Mouse (Mus musculus): ENCODE measurements around the gene Ltbp3. TPM values are rescaled to one million over a fixed set of nuclear protein-coding genes. Genes with fewer than 3 reads are reported as not detected.
A peak's percentile ranks its signal among the peaks of the same experiment; 100 is the strongest.

Ltbp3 gene
- polyA plus RNA-seq, 1 experiment, result not detected

DNA sequence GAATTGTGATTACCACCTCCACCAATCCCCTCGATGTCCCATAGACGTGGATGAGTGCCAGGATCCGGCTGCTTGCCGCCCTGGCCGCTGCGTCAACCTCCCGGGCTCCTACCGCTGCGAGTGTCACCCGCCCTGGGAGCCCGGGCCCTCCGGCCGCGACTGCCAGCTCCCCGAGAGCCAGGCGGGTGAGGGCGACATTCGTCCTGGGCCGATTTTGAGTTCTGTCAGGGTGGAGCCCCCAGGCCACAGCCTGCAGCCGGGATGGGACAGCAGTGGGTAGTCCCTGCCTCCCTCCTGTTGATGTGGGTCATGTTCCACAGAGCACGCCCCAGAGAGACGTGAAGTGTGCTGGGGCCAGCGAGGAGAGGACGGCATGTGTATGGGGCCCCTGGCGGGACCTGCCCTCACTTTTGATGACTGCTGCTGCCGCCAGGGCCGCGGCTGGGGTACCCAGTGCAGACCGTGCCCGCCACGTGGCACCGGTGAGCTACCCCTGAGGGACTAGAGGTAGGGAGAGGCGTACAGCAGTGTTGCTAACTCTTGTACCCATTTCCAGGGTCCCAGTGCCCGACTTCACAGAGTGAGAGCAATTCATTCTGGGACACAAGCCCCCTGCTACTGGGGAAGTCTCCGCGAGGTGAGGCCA is 16.4 kb downstream of the Ltbp3 start:
- TF ChIP-seq CTCF (IDR thresholded peaks at IDR 0.05; ENCODE audit: insufficient read depth, low read depth, low read length) (no peak), POLR2A (IDR thresholded peaks at IDR 0.05; ENCODE audit: insufficient read depth, low read depth, low read length) (no peak)
- 37% methylated on average over 36 of the region's 36 CpGs for WGBS
- no peak overlapping the region for H3K27ac ChIP-seq (ENCODE audit: insufficient read depth, low read depth, low read length)
- no peak overlapping the region for H3K4me3 ChIP-seq (ENCODE audit: insufficient read depth, low read depth, low read length)
- H3K4me1 ChIP-seq (ENCODE audit: control insufficient read depth, insufficient read depth, low read length), result peaks cover 19% of the 10 kb centered on the region

- no peak overlapping the region for H3K4me3 ChIP-seq (ENCODE audit: insufficient read depth, low read depth, low read length)
- WGBS, result 86% methylated on average over 14 of the region's 14 CpGs
- H3K27ac ChIP-seq (ENCODE audit: insufficient read depth, low read depth, low read length), result no peak overlapping the region
- TF ChIP-seq POLR2A (IDR thresholded peaks at IDR 0.05; ENCODE audit: insufficient read depth, low read depth, low read length), result no peak
- TF ChIP-seq CTCF (IDR thresholded peaks at IDR 0.05; ENCODE audit: insufficient read depth, low read depth, low read length), result no peak
- peaks cover 19% of the 10 kb centered on the region for H3K4me1 ChIP-seq (ENCODE audit: control insufficient read depth, insufficient read depth, low read length)
Observed at GRCm38 (mm10) chr19:5758878-5759403, 18.2 kb downstream of the Ltbp3 start.

- Histone ChIP-seq H3K4me3 (ENCODE audit: insufficient read depth, low read depth, low read length) (no peak overlapping the region), H3K4me1 (ENCODE audit: control insufficient read depth, insufficient read depth, low read length) (no peaks in the 10 kb centered on the region), H3K27ac (ENCODE audit: insufficient read depth, low read depth, low read length) (no peak overlapping the region)
- 88% methylated on average over 6 of the region's 6 CpGs for WGBS
- TF ChIP-seq CTCF (IDR thresholded peaks at IDR 0.05; ENCODE audit: insufficient read depth, low read depth, low read length), result no peak
- TF ChIP-seq POLR2A (IDR thresholded peaks at IDR 0.05; ENCODE audit: insufficient read depth, low read depth, low read length), result no peak
Observed at GRCm38 (mm10) chr19:5763163-5763562, 22.5 kb downstream of the Ltbp3 start.

DNA sequence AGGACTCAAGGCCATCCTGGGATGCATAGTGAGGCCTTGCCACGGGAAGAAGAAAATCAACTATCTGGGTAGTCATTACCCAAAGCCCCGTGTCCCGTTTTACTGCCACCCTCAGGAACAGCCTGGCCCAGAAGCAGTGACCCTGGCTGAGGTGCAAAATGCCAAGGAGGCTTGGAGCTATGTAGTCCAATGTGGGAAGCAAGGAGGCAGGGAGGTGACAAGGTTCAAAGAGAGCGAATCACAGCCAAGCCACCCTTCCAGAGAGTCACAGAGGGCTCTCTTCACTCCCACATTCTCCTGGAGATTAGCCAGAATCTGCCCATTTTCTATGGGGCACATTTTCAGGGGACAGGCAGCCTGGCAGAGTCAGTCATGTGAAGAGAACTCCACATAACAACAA is 26.6 kb downstream of the Ltbp3 start:
- no peak overlapping the region for H3K4me3 ChIP-seq (ENCODE audit: insufficient read depth, low read depth, low read length)
- WGBS, result 63% methylated on average over 4 of the region's 4 CpGs
- H3K27ac ChIP-seq (ENCODE audit: insufficient read depth, low read depth, low read length), result no peak overlapping the region
- peaks cover 15% of the 10 kb centered on the region for H3K4me1 ChIP-seq (ENCODE audit: control insufficient read depth, insufficient read depth, low read length)
- TF ChIP-seq CTCF (IDR thresholded peaks at IDR 0.05; ENCODE audit: insufficient read depth, low read depth, low read length), result no peak

GRCm38 (mm10) chr19:5770311-5770710 is 29.6 kb downstream of the Ltbp3 start:
- Histone ChIP-seq H3K4me3 (ENCODE audit: insufficient read depth, low read depth, low read length) (peak overlapping the region; percentile 92), H3K4me1 (ENCODE audit: control insufficient read depth, insufficient read depth, low read length) (peaks cover 15% of the 10 kb centered on the region), H3K27ac (ENCODE audit: insufficient read depth, low read depth, low read length) (no peak overlapping the region)
- TF ChIP-seq CTCF (IDR thresholded peaks at IDR 0.05; ENCODE audit: insufficient read depth, low read depth, low read length) (no peak), POLR2A (IDR thresholded peaks at IDR 0.05; ENCODE audit: insufficient read depth, low read depth, low read length) (no peak)
- WGBS, result 25% methylated on average over 9 of the region's 9 CpGs

- under 1% methylated on average over 64 of the region's 64 CpGs for WGBS
- peak; percentile 69 for TF ChIP-seq POLR2A (IDR thresholded peaks at IDR 0.05; ENCODE audit: insufficient read depth, low read depth, low read length)
- no peak for TF ChIP-seq CTCF (IDR thresholded peaks at IDR 0.05; ENCODE audit: insufficient read depth, low read depth, low read length)
- Histone ChIP-seq H3K4me3 (ENCODE audit: insufficient read depth, low read depth, low read length) (peak within 1 kb of the TSS; percentile 92), H3K27ac (ENCODE audit: insufficient read depth, low read depth, low read length) (peak within 1 kb of the TSS; percentile 36; the same call in 1 of the 2 replicates), H3K4me1 (ENCODE audit: control insufficient read depth, insufficient read depth, low read length) (peaks cover 15% of the 10 kb centered on the region)
Observed at GRCm38 (mm10) chr19:5770925-5771860, 30.5 kb downstream of the Ltbp3 start, which contains the start of gene Scyl1. Scyl1 (minus strand) TSS chr19:5771419.

DNA sequence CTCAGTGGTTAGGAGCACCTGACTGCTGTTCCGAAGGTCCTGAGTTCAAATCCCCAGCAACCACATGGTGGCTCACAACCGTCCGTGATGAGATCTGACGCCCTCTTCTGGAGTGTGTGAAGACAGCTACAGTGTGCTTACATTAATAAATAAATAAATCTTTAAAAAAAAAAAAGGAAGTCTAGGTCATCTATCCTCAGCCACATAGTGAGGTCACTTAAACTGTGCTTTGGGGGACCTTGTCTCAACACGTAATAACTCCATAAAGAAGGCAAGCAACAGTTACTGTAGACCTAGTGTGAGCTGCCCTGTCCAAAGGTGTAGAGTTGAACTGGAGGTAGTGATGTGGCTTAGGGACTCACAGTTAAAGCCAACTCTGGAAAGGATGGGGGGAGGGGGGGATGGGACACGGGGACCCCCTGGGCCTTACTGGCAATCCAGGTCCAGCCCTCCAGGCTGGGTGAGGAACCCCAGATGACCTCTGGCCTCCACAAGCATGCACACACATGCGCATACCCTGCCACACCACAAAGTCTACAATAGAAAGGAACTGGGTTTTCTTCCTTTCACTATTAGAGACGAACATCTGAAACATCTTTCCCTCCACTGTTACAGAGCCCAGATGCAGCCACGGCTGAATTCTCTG is 36.8 kb downstream of the Ltbp3 start:
- no peaks in the 10 kb centered on the region for H3K4me1 ChIP-seq (ENCODE audit: control insufficient read depth, insufficient read depth, low read length)
- 81% methylated on average over 9 of the region's 9 CpGs for WGBS
- no peak overlapping the region for H3K4me3 ChIP-seq (ENCODE audit: insufficient read depth, low read depth, low read length)

GRCm38 (mm10) chr19:5778312-5778711 is 37.6 kb downstream of the Ltbp3 start:
- H3K27ac ChIP-seq (ENCODE audit: insufficient read depth, low read depth, low read length), result no peak overlapping the region
- no peak overlapping the region for H3K4me3 ChIP-seq (ENCODE audit: insufficient read depth, low read depth, low read length)
- no peaks in the 10 kb centered on the region for H3K4me1 ChIP-seq (ENCODE audit: control insufficient read depth, insufficient read depth, low read length)
- TF ChIP-seq POLR2A (IDR thresholded peaks at IDR 0.05; ENCODE audit: insufficient read depth, low read depth, low read length) (no peak), CTCF (IDR thresholded peaks at IDR 0.05; ENCODE audit: insufficient read depth, low read depth, low read length) (no peak)
- WGBS, result 71% methylated on average over 8 of the region's 8 CpGs

More for the DNA sequence above, 36.8 kb downstream of the Ltbp3 start:
- TF ChIP-seq POLR2A (IDR thresholded peaks at IDR 0.05; ENCODE audit: insufficient read depth, low read depth, low read length) (no peak), CTCF (IDR thresholded peaks at IDR 0.05; ENCODE audit: insufficient read depth, low read depth, low read length) (no peak)
- no peak overlapping the region for H3K27ac ChIP-seq (ENCODE audit: insufficient read depth, low read depth, low read length)

All from olfactory bulb, adult 2 months (tissue).